Mouse (Mus musculus) gastrocnemius, adult 8-10 months (tissue): ENCODE measurements around the gene Bzw2. TPM values are rescaled to one million over a fixed set of nuclear protein-coding genes. Genes with fewer than 3 reads are reported as not detected.

ENCODE experiments used
- DNase-seq, 2 experiments: peaks; one replicate each; pipeline ENCODE4 v3.0.0; 2022; ENCODE audit warnings: low spot score in 2 of 2
- total RNA-seq, 4 experiments: library from RNA; stranded (reverse); gene quantifications; 2 replicates each; pipeline ENCODE4 v1.2.4; 2022

Bzw2 gene
- total RNA-seq, 4 experiments from 2014 or later = 96.8 to 117 (median 106) TPM

- no peak for DNase-seq
Measured at GRCm38 (mm10) chr12:36078101-36078899, 79.6 kb downstream of the Bzw2 start.

GRCm38 (mm10) chr12:36072860-36073259 lies 85.0 kb downstream of the Bzw2 start:
- DNase-seq = no peak

GRCm38 (mm10) chr12:36070231-36070630 lies 87.6 kb downstream of the Bzw2 start:
- DNase-seq = no peak

GRCm38 (mm10) chr12:36067538-36067937 lies 90.3 kb downstream of the Bzw2 start:
- DNase-seq = no peak

- DNase-seq = no peak
Measured at GRCm38 (mm10) chr12:36065911-36066310, 92.0 kb downstream of the Bzw2 start.

DNA sequence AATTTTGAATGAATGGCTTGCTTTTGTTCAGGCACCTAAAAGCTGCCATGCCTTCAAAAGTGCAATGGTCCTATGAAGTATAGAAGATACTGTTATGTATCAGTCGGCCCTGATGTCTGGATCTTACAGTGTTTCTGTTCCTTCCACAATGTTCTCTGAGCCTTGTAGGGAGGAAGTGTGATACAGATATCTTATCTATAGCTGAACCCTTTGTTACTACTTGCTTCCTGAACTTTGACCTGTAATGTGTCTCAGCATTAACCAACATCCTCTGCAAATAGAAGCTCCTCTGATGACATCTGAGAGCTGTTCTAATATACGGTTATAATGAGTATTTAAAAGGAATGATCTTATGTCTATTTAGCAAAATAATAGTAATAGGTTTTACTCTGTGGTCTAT lies 100.2 kb downstream of the Bzw2 start:
- no peak for DNase-seq

- no peak for DNase-seq
Measured at GRCm38 (mm10) chr12:36050276-36050675, 107.6 kb downstream of the Bzw2 start.

DNA sequence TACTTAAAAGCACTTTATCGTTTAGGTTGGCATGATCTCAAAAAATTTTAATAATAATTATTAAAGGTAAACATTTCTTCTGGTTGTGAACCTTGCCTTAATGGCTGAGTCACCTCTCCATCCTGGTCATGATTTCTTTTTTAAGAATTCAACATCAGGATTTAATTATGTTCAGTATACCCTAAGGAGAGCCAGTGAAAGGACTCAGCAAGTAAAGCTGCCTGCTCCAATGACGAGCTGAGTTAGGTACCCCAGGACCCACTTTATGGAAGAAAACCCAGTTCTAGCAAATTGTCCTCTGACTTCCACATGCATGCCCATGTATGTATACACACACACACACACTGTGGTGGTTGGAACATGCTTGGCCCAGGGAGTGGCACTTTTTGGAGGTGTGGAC lies 110.3 kb downstream of the Bzw2 start:
- no peak for DNase-seq

DNA sequence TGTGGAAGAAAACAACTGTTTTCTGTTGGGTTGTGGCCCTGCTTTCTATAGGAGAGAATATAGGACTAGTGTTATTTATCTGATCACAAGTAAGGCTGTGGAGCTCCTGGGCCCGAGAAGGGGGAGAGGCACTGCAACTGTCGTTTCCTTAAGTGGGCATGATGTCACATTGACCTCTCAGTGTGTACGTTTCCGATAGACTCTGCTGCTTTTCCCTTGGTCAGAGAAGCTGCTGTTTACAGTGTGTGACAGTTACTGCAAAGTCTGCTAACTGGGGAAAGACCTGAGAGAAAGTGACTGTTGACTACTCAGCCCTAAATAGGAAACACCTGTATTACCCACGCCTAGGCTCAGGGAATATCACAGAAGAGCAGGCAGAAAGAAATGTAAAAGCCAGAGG lies 111.7 kb downstream of the Bzw2 start:
- no peak for DNase-seq

GRCm38 (mm10) chr12:36044691-36045090 lies 113.2 kb downstream of the Bzw2 start:
- DNase-seq = no peak

- DNase-seq = peak; percentile 33 to 38
Measured at GRCm38 (mm10) chr12:36042348-36042778, 115.5 kb downstream of the Bzw2 start, which contains the start of gene Tspan13. Gene Tspan13 (minus strand): TSS chr12:36042500.

Other genes starting within 250 kb of the Bzw2 start
- not detected for gene Agr3, start 232.5 kb downstream of the Bzw2 start, total RNA-seq
- gene Agr2, start 165.2 kb downstream of the Bzw2 start, total RNA-seq = not detected
- gene Tspan13, start 115.6 kb downstream of the Bzw2 start, total RNA-seq = 10 to 100 TPM; 17.7 to 24.5 (median 23.9) TPM
- gene Ankmy2, start 966 bp downstream of the Bzw2 start, total RNA-seq = 1 to 10 TPM; 4.0 to 6.6 (median 5.7) TPM
- not detected for gene Lrrc72, start 95.3 kb upstream of the Bzw2 start, total RNA-seq
- gene Sostdc1, start 156.1 kb upstream of the Bzw2 start, total RNA-seq = under 1 TPM in 3 of 4 experiments, not detected in 1; 0.16 to 0.22 (median 0.21) TPM
- gene Ispd, start 223.4 kb upstream of the Bzw2 start, total RNA-seq = 1 to 10 TPM; 2.7 to 3.5 (median 3.3) TPM
- gene D630036H23Rik, start 224.1 kb upstream of the Bzw2 start, total RNA-seq = under 1 TPM; 0.34 to 0.54 (median 0.52) TPM